Mouse (Mus musculus) heart, postnatal 36 days (tissue): Measurements from ENCODE around the gene Dmwd. TPM values are rescaled to one million over a fixed set of nuclear protein-coding genes. Genes with fewer than 3 reads are reported as not detected.
A peak's percentile ranks its signal among the peaks of the same experiment; 100 is the strongest.

Source experiments
- DNase-seq, 2 experiments: peaks; one replicate each; pipeline ENCODE4 v3.0.0; 2021 to 2022
- intact Hi-C: fragments of 180-260 bp; cut with DNase I; formaldehyde crosslinking; loops from one replicate; pipeline ENCODE4 v1.15.1; 2025
- microRNA-seq, 2 experiments: library from miRNA; unstranded; fragments of <30 nt; microRNA quantifications; one replicate each; pipeline ENCODE4 v1.2.0; 2021; ENCODE audit warnings: borderline number of aligned reads in 2 of 2
- total RNA-seq, 2 experiments: library from RNA; stranded (reverse); gene quantifications; 2 replicates each; pipeline ENCODE4 v1.2.3; 2021

The Dmwd gene
- total RNA-seq, 2 experiments from 2014 or later = 48.8 to 52.4 TPM

DNA sequence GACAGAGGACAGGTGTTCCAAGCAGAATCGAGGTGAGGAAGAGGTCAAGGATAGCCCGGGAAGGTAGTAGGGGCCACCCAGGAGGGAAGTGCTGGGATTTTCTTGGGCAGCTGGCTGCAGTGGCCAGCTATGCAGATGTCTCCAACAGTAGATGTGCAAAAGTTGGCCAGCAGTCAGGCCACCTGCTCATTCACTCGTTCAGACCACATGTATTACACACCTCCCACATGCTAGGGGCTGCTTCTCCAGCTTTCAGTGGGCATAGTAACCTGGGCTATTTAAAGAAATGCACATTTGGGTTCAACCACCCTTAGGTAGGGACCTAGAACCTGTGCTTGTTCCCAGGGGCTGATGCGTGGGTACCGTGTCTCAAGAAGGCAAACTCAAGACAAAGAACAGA, 51.7 kb downstream of the Dmwd start:
- intact Hi-C loops = no loop called here
- no peak for DNase-seq

GRCm38 (mm10) chr7:19129396-19129795, 53.4 kb downstream of the Dmwd start:
- no peak for DNase-seq
- intact Hi-C loops = no loop called here

- intact Hi-C loops = no loop called here
- no peak for DNase-seq
Observed at GRCm38 (mm10) chr7:19130657-19131056, 54.6 kb downstream of the Dmwd start.

- DNase-seq = peak; percentile 92 to 93
- intact Hi-C loops = no loop called here
Observed at GRCm38 (mm10) chr7:19131324-19131848, 55.4 kb downstream of the Dmwd start.

Small RNAs within 50 kb of the gene (microRNA-seq; reads per million reads assigned to microRNA genes)
- gene Mir3100 = 2.0 to 6.5 reads per million in 2 experiments

Other genes starting within 250 kb of the Dmwd start
- 1 to 10 TPM; 5.8 to 6.3 TPM for gene Mill2, start 236.3 kb upstream of the Dmwd start, total RNA-seq
- 1 to 10 TPM; 1.4 to 1.6 TPM for gene Pglyrp1, start 204.9 kb upstream of the Dmwd start, total RNA-seq
- 10 to 100 TPM in 1 of 2 experiments, 1 to 10 TPM in 1; 7.7 to 11.0 TPM for gene Ccdc61, start 165.8 kb upstream of the Dmwd start, total RNA-seq
- gene Nova2, start 150.3 kb upstream of the Dmwd start, total RNA-seq = 1 to 10 TPM; 4.8 to 7.7 TPM
- not detected for gene Nanos2, start 88.8 kb upstream of the Dmwd start, total RNA-seq
- gene Mypop, start 85.0 kb upstream of the Dmwd start, total RNA-seq = 1 to 10 TPM; 3.4 to 4.3 TPM
- gene Irf2bp1, start 72.2 kb upstream of the Dmwd start, total RNA-seq = 10 to 100 TPM; 19.6 to 23.0 TPM
- gene Foxa3, start 52.7 kb upstream of the Dmwd start, total RNA-seq = not detected
- gene Sympk, start 51.9 kb upstream of the Dmwd start, total RNA-seq = 10 to 100 TPM; 85.2 to 86.8 TPM
- gene Rsph6a, start 21.5 kb upstream of the Dmwd start, total RNA-seq = not detected
- gene Dmpk, start 7.6 kb downstream of the Dmwd start, total RNA-seq = 100 to 1,000 TPM; 512 to 563 TPM
- gene Six5, start 18.4 kb downstream of the Dmwd start, total RNA-seq = 10 to 100 TPM in 1 of 2 experiments, 1 to 10 TPM in 1; 7.2 to 10.2 TPM
- not detected for gene Gm4969, start 42.1 kb downstream of the Dmwd start, total RNA-seq
- 1 to 10 TPM; 4.6 to 5.3 TPM for gene Fbxo46, start 43.6 kb downstream of the Dmwd start, total RNA-seq
- 1 to 10 TPM; 3.8 to 4.8 TPM for gene Qpctl, start 73.1 kb downstream of the Dmwd start, total RNA-seq
- gene Snrpd2, start 73.5 kb downstream of the Dmwd start, total RNA-seq = 10 to 100 TPM; 66.8 to 67.0 TPM
- gene Gipr, start 89.9 kb downstream of the Dmwd start, total RNA-seq = under 1 TPM in 1 of 2 experiments, not detected in 1; 0.14 TPM
- 10 to 100 TPM; 34.3 to 44.4 TPM for gene Eml2, start 100.2 kb downstream of the Dmwd start, total RNA-seq
- gene Gpr4, start 136.3 kb downstream of the Dmwd start, total RNA-seq = 10 to 100 TPM in 1 of 2 experiments, 1 to 10 TPM in 1; 7.9 to 10.6 TPM
- 10 to 100 TPM; 53.9 to 62.9 TPM for gene Opa3, start 152.1 kb downstream of the Dmwd start, total RNA-seq
- gene Vasp, start 195.6 kb downstream of the Dmwd start, total RNA-seq = 10 to 100 TPM; 32.6 to 36.1 TPM
- not detected for gene Ppm1n, start 203.8 kb downstream of the Dmwd start, total RNA-seq
- 100 to 1,000 TPM; 137 to 148 TPM for gene Rtn2, start 206.4 kb downstream of the Dmwd start, total RNA-seq
- gene Fosb, start 233.8 kb downstream of the Dmwd start, total RNA-seq = under 1 TPM; 0.14 to 0.86 TPM